Mouse (Mus musculus): Measurements from ENCODE around the gene Casd1.

GRCm38 (mm10) chr6:4557086-4557485, 43.6 kb upstream of the Casd1 start:
- TF ChIP-seq CTCF (IDR thresholded peaks at IDR 0.05; ENCODE audit: low read depth, low read length) = no peak
- no peak for TF ChIP-seq POLR2AphosphoS5 (IDR thresholded peaks at IDR 0.05; ENCODE audit: insufficient replicate concordance, low read depth, low read length)
- no peak for TF ChIP-seq TAL1 (conservative IDR thresholded peaks at IDR 0.05; ENCODE audit: low read depth, low read length)
- TF ChIP-seq GATA1 (IDR thresholded peaks at IDR 0.05; ENCODE audit: borderline replicate concordance, low read length) = no peak
